Mouse (Mus musculus): ENCODE data around the gene Dll4.

- TF ChIP-seq CTCF (IDR thresholded peaks at IDR 0.05) (no peak), EP300 (IDR thresholded peaks at IDR 0.05) (no peak)
Observed at GRCm38 (mm10) chr2:119287372-119287771, 38.2 kb upstream of the Dll4 start.

Data from lung, postnatal 0 days (tissue).